Mouse (Mus musculus): Measurements from ENCODE around the gene Kcnd2.

Kcnd2 gene

DNA sequence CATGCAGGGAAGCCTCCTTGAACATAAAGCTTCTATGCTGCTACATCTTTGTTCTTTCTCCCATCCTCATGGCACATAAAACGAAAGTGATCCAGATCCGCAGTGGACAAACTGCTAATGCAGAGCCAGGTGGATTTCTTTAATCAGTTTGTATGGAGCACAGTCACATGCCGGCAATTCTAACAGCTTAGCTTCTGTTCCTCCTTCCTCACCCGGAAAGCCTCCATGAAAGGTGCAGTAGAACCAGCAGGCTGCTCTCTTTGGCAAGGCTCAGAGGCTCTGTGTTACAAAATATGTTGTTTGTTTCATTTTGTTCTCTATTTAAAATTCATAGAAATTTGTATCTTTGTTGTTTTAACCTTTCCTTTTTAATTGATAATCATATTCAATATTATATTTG, 106.9 kb downstream of the Kcnd2 start:
- no peak for TF ChIP-seq GATA4 (IDR thresholded peaks at IDR 0.05; ENCODE audit: insufficient replicate concordance, low read length)

DNA sequence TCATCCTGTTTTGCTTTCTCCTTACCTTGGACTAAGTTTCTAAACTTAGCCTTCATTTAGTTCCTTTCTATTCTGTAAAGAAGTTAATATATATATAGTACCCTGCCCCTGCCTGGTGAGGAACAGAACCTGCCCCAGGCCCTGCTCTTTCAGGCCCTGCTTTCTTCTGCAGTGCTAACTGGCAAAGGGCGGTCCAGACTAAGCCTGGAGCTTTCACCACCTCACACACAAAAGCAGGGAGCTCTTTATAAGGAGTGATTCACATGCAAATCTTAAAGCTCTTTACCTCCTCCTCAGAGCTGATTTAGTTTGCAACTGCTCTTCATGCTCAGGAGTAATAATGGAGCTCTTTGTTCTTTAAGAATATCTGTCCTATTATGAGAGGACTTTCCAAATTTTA, 109.9 kb downstream of the Kcnd2 start:
- TF ChIP-seq GATA4 (IDR thresholded peaks at IDR 0.05; ENCODE audit: insufficient replicate concordance, low read length), result no peak

DNA sequence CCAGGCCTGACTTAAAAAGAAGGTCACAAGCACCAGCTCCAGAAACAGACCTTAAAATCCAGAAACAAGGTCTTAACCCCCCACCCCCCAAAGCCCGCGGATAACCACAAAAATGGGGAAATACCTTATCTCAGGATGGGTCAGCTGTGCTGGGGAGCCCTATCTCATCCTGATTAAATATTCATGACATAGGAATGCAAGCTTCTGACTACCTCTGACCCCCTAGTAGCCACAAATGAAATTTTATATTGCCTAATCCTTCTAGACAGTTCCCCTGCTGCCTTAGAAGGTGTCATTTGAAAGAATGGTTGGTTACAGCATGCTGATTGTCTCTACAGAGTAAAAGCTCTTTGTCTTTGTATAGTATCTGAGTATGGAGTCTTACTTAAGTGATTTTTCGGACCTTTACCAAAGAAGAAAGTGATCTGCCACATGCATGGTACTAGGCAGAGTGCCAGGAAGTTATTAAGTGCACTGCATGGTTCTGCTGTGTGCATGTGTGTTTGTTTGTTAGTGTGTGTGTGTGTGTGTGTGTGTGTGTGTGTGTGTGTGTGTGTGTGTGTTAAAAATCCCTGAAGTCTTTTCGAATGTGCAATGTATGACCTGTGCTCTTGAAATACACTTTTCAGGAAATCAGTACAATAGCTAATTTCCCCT, 111.9 kb downstream of the Kcnd2 start:
- TF ChIP-seq GATA4 (IDR thresholded peaks at IDR 0.05; ENCODE audit: insufficient replicate concordance, low read length), result no peak

DNA sequence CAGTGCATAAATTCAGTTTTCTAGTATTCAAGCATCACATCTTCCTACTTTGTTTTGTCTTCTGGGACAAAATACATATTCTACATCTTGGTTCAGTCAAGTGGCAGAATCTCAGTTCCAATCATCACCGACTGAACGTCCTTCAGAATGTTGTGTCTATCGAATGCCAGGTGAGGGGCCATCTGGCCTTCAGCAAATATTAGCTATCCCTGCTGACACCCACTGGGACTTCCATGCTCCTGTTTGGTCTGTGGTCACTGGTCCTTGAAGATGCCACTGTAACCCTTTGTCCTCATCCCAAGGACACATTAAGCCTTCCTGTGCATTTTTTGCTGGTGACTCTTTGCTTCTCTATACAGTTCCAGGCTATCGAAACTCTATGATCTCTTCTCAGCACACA, 176.5 kb downstream of the Kcnd2 start:
- no peak for TF ChIP-seq GATA4 (IDR thresholded peaks at IDR 0.05; ENCODE audit: insufficient replicate concordance, low read length)

DNA sequence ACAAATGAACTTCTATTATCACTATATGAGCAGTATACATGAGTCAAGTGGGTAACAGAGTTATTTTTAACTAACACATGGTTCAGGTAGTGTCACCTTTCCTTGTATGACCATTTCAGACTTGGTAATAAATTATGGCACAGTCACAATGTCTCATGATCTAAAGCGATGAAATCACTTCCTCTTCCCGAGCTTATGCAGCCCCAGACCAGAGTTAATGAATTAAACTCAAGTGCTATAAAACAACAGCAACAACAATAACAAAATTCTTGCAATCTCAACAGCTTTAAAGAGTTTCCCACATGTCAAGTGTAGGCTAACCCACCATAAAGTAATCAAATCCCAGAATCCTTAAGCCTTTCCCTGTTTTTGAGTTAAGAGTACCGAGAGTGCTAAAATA, 198.4 kb downstream of the Kcnd2 start:
- TF ChIP-seq GATA4 (IDR thresholded peaks at IDR 0.05; ENCODE audit: insufficient replicate concordance, low read length), result no peak

DNA sequence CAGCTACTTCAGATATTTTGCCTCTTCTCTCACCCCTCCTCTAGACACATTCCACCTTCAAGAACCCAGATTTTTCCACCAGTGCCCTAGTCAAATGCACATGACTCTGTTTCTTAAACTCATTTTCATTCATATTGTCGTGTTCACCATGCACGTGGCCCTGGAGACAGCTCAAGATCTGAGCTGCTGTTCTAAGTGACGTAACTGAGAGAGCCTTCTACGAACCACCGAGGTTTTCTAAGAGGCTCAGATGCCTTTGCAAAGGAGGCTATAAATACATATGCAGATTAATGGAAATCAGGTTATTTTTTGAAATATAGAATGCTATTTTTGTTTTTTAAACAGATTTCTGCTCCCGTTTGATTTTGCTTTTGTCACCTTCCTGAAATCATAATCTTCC, 202.9 kb downstream of the Kcnd2 start:
- no peak for TF ChIP-seq GATA4 (IDR thresholded peaks at IDR 0.05; ENCODE audit: insufficient replicate concordance, low read length)

DNA sequence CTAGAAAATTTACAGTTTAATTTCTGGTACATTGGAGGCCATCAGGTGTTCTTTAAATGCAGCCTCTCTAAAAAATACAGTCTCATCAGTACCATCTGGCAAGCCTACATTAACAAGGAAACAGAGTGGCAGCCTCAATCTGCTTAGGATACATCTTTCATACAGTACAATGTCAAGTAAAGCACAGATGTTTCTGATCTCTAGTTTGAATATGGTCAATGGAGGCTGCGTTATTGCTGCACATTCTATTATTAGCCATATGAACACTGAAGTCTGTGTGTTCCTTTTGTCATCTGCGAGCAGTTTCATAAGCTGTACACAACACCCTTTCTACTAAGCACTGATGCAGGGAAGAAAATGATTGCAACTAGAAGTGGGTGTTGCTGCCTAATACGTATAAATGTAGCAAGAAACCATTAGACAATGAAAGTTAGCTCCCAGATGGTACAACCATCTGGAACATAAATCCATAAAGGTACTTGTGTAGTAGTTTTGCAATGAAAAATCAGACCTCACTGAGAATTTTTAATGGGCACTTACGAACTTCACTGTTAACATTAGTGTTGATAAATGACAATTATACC, 209.0 kb downstream of the Kcnd2 start:
- TF ChIP-seq GATA4 (IDR thresholded peaks at IDR 0.05; ENCODE audit: insufficient replicate concordance, low read length), result no peak

DNA sequence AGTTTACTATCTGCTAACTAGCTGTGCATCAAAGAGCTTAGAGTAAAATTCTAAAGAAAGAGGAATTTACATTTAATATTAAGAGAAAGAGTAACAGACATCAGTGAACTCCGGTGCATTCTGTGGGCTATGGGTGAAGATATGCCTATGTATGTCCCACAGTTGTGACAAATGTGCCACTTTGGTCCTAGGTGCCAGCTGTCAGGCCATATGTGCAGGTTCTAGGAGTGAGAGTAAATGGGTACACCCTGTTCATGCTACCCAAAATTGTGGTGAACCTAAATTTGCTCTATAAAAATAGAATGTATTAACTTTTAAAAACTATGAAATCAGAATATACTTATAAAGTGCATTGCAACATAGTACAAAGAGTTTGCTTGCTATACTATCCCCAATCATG, 215.8 kb downstream of the Kcnd2 start:
- no peak for TF ChIP-seq GATA4 (IDR thresholded peaks at IDR 0.05; ENCODE audit: insufficient replicate concordance, low read length)

DNA sequence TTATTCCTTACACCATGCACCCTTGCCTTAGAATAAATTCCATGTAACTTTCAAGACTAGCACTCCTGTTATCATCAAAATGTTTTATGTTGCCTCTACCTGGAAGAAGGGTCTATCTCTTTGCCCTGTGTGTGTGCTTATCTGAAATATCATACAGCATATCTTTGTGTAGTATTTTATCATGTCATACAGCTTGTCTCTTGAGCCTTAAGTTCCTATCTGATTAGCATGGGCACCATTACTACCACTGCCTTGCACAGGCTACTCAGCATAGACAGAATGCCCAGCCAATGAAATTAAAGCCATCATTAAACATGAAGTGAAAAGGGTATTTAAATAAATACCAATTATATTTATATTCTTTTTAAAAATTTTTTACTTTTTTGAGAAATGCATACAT, 249.4 kb downstream of the Kcnd2 start:
- TF ChIP-seq GATA4 (IDR thresholded peaks at IDR 0.05; ENCODE audit: insufficient replicate concordance, low read length), result no peak

DNA sequence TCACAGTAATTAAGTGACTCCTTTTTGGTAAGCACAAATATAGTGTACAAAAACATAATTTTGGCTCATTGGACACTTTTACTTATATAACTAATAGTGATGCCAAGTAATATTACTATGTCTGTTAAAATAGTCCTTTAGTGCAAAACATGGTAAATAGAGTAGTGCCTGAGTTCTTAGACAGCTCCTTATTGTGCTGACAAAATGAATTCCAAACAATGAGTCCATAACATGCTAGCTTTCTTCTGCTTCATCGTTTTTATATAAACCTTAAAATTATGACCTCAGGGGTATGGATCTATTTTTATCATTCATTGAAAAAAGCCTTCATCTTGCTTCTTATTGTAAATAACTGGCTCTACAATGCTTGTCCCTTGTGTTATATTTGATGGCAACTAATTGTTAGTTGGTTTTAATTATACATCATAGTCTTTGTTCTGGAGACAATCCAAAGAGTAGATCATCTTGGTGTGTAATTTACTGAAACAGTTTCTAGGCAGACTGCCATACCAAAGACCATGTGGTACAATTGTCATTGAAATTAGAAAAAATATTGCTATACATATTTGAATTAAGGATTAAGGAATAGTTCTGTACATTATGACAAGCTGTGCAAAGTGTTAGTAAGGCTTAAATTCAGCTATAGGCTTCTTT, 256.7 kb downstream of the Kcnd2 start:
- TF ChIP-seq GATA4 (IDR thresholded peaks at IDR 0.05; ENCODE audit: insufficient replicate concordance, low read length), result no peak

DNA sequence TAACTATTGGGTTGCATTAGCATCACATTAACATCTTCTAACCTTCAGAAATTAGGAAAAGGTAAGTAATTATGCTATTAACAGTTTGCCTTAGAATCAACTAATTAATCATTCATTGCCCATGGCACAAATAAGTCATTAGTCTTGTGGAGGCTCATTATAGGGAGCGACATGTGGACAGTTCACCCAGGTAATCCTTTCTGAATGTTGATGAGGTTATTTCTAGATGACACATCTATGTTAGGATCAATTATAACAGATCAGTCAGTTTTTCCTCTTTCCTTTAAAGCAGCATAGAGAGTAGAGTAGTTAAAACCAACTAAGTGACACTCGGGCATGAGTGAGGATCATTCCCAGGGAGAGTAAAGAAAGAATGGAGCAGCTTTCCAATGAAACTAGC, 267.4 kb downstream of the Kcnd2 start:
- TF ChIP-seq GATA4 (IDR thresholded peaks at IDR 0.05; ENCODE audit: insufficient replicate concordance, low read length), result no peak

DNA sequence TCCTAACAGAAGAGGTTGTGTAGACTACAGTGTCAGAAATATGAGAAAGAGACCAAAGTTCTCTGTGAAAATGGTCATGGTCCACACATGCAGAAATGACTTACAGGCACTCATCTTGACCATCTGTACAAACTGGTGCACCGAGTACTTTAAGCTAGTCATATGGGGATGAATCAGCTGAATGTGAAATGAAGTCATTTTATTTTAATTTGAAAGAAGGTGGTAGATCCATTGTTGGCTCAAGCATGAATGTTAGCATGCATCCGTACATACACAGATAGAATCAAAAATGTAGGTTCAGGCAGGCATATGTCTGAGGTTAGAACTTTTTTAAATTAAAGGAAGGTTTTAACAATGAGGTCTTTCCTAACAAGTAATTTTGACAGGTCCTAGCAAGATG, 273.2 kb downstream of the Kcnd2 start:
- TF ChIP-seq GATA4 (IDR thresholded peaks at IDR 0.05; ENCODE audit: insufficient replicate concordance, low read length), result no peak

DNA sequence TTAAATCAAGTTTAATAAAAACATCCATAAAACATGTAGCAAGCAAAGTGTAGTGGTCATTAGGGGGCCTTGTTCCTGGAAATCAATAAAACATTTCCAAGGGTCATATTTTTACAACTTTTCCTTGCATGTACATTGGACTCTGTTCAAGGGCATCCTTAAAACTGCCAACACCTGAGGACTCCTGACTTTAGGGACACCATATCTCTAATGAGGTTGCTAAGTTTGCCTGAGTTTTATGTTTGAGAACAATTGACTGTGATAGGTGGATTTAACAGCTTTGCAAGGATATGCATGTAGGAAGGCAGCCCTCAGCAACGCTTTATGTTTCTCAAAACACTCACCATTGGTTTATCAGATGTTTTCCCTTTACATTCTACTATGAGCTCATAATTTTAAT, 287.6 kb downstream of the Kcnd2 start:
- no peak for TF ChIP-seq GATA4 (IDR thresholded peaks at IDR 0.05; ENCODE audit: insufficient replicate concordance, low read length)

DNA sequence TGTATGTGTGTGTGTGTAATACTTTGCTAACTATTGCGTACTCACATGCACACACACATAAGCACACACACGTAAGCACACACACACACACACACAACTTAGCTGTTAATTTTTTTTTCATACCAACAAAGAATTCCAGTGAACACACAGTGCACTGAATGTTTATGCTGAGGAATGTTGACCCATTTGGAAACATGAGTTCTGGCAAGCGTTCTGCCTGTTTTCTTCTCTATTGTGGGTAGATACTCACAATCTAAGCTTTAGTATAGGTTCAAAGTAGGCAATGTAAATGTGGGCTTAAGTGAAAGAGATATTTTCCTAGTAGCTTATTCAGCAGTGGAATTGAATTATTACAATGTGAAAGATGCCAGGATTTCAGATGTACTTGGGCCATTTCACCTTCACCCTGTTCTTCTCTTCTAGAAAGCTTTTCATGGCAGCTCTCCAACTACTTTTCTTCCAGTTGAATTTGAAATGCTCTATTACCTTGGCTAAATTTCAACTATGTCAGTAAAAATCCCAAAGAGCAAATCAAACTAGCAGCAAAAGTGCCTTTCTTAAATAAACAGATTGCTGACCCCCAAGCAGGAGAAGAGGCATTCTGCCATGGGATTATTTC, 295.4 kb downstream of the Kcnd2 start:
- TF ChIP-seq GATA4 (IDR thresholded peaks at IDR 0.05; ENCODE audit: insufficient replicate concordance, low read length), result no peak

DNA sequence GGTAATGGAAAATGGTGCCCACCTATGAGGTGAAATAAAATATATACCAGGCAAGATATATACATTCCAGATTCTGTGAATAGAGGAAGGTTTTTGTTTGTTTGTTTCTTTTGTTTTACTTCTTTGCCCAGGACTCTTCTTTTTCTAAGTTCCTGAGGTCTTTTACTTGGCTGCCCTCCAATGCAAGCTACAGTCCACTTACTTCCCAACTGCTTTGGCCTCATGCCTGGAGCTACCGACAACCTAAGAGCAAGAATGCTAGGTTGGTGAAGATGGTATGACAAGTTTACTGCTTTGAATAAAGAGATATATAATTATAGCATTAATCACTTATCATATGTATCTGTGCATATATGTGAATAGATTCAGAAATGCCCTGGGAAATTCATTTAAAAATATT, 305.0 kb downstream of the Kcnd2 start:
- no peak for TF ChIP-seq GATA4 (IDR thresholded peaks at IDR 0.05; ENCODE audit: insufficient replicate concordance, low read length)

DNA sequence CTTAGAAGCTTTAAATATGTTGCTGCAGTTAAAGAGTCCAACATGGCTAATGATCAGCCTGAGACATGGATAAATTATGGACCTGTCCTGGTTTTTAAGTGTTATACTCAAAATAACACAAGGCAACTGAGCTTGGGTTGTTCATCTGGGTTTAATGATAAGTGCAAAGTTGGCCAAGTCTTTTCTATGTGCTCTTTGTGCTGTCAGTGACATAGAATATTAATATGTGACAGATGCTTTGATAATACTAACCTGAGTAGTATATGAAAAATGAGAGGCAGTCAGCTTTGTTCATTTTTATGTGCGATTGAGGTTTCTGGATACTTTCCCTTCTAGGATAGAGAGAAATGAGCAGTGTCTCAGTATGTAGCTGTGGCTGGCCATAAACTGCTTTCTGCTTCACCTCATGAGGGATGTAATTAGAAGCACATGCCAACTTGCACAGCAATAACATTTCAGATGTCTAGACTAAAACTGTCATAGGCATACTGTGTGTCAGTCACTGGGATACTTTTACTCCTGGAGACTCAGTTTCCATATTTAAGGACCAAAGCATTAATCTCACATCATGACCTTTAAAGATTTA, 312.3 kb downstream of the Kcnd2 start:
- TF ChIP-seq GATA4 (IDR thresholded peaks at IDR 0.05; ENCODE audit: insufficient replicate concordance, low read length), result no peak
